Mouse (Mus musculus): ENCODE measurements around the gene Gfod1. TPM values are rescaled to one million over a fixed set of nuclear protein-coding genes. Genes with fewer than 3 reads are reported as not detected.

Gfod1 gene
- polyA plus RNA-seq, 1 experiment = 47.5 TPM

GRCm38 (mm10) chr13:43336425-43337221 lies 32.7 kb upstream of the Gfod1 start:
- Histone ChIP-seq H3K4me3 (replicated peaks; ENCODE audit: insufficient read depth, low read depth, low read length) (no peak overlapping the region), H3K27me3 (ENCODE audit: control insufficient read depth, insufficient read depth, low read length) (no peaks in the 10 kb centered on the region), H3K27ac (ENCODE audit: insufficient read depth, low read length) (no peak overlapping the region), H3K4me1 (ENCODE audit: control insufficient read depth, insufficient read depth, low read length) (no peaks in the 10 kb centered on the region)
- no peak for DNase-seq
- WGBS = 89% methylated on average over 12 of the region's 12 CpGs
- TF ChIP-seq CTCF (IDR thresholded peaks at IDR 0.05; ENCODE audit: borderline replicate concordance, insufficient read depth, low read depth, low read length) (no peak), POLR2A (IDR thresholded peaks at IDR 0.05; ENCODE audit: borderline replicate concordance, insufficient read depth, low read length) (no peak)

DNA sequence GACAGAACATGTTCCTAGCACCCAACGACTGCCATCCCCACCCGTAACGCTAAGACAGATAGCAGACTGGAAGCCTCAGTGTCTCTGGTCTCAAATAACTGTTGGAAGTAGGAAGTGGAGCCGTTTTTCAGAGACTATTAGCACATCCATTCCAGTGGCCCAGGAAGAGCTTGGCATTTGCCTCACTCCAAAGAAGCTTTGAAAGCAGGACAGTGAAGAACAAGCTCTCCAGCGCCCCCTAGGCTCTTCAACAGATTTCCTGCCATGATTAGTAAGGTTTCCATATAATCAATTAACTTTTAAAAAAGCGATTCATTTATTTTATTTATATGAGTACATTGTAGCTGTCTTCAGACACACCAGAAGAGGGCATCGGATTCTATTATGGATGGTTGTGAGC lies 28.6 kb upstream of the Gfod1 start:
- Histone ChIP-seq H3K4me1 (ENCODE audit: control insufficient read depth, insufficient read depth, low read length) (no peaks in the 10 kb centered on the region), H3K27ac (ENCODE audit: insufficient read depth, low read length) (no peak overlapping the region), H3K4me3 (replicated peaks; ENCODE audit: insufficient read depth, low read depth, low read length) (no peak overlapping the region), H3K27me3 (ENCODE audit: control insufficient read depth, insufficient read depth, low read length) (no peaks in the 10 kb centered on the region)
- DNase-seq = peak in 1 of 2 experiments; percentile 16
- TF ChIP-seq CTCF (IDR thresholded peaks at IDR 0.05; ENCODE audit: borderline replicate concordance, insufficient read depth, low read depth, low read length) = 0 out of 2 replicates have a peak, but pooled peaks have one; percentile 5
- TF ChIP-seq POLR2A (IDR thresholded peaks at IDR 0.05; ENCODE audit: borderline replicate concordance, insufficient read depth, low read length) = no peak
- 44% methylated on average over 7 of the region's 7 CpGs for WGBS

DNA sequence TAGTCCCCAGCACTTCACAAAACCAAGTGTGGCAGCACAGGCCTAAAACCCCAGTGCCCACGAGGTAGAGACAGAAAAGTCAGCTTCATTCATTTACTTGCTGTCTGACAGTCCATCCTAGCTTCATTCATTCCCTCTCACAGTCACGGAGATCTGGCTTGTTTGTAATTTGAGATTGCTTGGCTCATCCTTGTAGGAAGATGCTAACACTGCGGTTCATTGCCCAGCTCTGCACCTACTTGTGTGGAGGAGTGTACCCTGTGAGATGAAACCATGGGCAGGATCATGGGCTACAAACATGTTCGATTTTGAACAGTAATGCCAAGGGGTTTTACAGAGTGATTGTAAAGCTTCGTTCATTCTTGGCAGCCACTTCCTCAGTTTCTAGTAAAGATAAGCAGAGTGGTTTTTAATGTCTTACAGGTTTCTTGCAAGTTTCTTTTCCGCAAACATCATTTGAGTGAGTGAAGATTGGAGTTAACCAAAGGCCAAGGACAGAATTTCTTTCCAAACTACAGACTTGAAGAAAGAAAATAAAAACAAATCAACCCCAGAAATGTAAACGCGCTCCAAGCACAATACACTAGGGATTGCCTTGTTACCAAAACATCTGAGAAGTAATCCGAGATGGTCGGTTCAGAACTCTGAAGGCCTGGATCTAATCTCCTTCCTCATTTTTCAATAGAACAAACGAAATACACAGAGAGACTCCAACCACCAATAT lies 27.9 kb upstream of the Gfod1 start:
- no peak for DNase-seq
- Histone ChIP-seq H3K4me3 (replicated peaks; ENCODE audit: insufficient read depth, low read depth, low read length) (no peak overlapping the region), H3K27me3 (ENCODE audit: control insufficient read depth, insufficient read depth, low read length) (no peaks in the 10 kb centered on the region), H3K4me1 (ENCODE audit: control insufficient read depth, insufficient read depth, low read length) (no peaks in the 10 kb centered on the region), H3K27ac (ENCODE audit: insufficient read depth, low read length) (no peak overlapping the region)
- TF ChIP-seq CTCF (IDR thresholded peaks at IDR 0.05; ENCODE audit: borderline replicate concordance, insufficient read depth, low read depth, low read length) = no peak
- no peak for TF ChIP-seq POLR2A (IDR thresholded peaks at IDR 0.05; ENCODE audit: borderline replicate concordance, insufficient read depth, low read length)
- 78% methylated on average over 11 of the region's 11 CpGs for WGBS

DNA sequence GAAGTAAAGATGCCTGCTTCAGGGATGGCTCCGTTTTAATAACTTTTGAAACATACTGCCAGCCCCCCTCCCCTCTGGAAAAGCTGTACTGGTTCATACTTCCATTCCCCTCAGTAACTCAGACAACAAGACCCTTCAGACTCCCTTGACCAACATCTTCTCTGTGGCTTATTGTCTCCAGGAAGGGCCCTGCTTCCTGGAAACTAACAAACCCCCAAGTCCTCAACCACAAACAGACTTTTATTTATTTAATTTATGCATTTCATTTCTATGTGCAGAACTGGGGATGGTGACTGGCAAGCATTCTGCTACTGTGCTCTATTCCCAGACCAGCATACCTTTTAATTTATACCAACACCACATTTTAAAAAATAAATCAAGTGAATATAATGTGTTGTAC lies 21.5 kb upstream of the Gfod1 start:
- no peaks in the 10 kb centered on the region for H3K27me3 ChIP-seq (ENCODE audit: control insufficient read depth, insufficient read depth, low read length)
- no peak for TF ChIP-seq CTCF (IDR thresholded peaks at IDR 0.05; ENCODE audit: borderline replicate concordance, insufficient read depth, low read depth, low read length)
- no peak for TF ChIP-seq POLR2A (IDR thresholded peaks at IDR 0.05; ENCODE audit: borderline replicate concordance, insufficient read depth, low read length)
- H3K4me1 ChIP-seq (ENCODE audit: control insufficient read depth, insufficient read depth, low read length) = no peaks in the 10 kb centered on the region
- 68% methylated on average over 1 of the region's 1 CpGs for WGBS
- H3K4me3 ChIP-seq (replicated peaks; ENCODE audit: insufficient read depth, low read depth, low read length) = no peak overlapping the region
- no peak overlapping the region for H3K27ac ChIP-seq (ENCODE audit: insufficient read depth, low read length)
- no peak for DNase-seq

DNA sequence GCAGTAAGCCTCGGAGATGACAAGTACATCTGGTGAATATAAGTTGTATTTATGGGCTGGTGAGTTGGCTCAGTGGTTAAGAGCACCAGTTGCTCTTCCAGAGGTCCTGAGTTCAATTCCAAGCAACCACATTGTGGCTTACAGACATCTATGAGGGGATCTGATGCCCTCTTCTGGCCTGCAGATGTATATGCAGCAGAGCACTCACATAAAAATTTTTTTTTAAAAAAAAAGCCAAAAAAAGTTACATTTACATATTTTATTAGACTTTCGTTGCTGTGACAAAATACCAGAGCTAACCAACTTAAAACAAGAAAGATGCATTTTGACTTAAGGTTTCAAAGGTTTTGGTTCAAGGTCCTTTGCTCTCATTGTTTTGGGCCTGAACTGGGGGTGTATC lies 17.5 kb upstream of the Gfod1 start:
- no peaks in the 10 kb centered on the region for H3K27me3 ChIP-seq (ENCODE audit: control insufficient read depth, insufficient read depth, low read length)
- 80% methylated on average over 2 of the region's 2 CpGs for WGBS
- TF ChIP-seq POLR2A (IDR thresholded peaks at IDR 0.05; ENCODE audit: borderline replicate concordance, insufficient read depth, low read length) (no peak), CTCF (IDR thresholded peaks at IDR 0.05; ENCODE audit: borderline replicate concordance, insufficient read depth, low read depth, low read length) (no peak)
- DNase-seq = no peak
- H3K4me1 ChIP-seq (ENCODE audit: control insufficient read depth, insufficient read depth, low read length) = no peaks in the 10 kb centered on the region
- no peak overlapping the region for H3K4me3 ChIP-seq (replicated peaks; ENCODE audit: insufficient read depth, low read depth, low read length)
- H3K27ac ChIP-seq (ENCODE audit: insufficient read depth, low read length) = no peak overlapping the region

- 82% methylated on average over 3 of the region's 3 CpGs for WGBS
- no peaks in the 10 kb centered on the region for H3K27me3 ChIP-seq (ENCODE audit: control insufficient read depth, insufficient read depth, low read length)
- H3K4me3 ChIP-seq (replicated peaks; ENCODE audit: insufficient read depth, low read depth, low read length) = no peak overlapping the region
- TF ChIP-seq CTCF (IDR thresholded peaks at IDR 0.05; ENCODE audit: borderline replicate concordance, insufficient read depth, low read depth, low read length) (no peak), POLR2A (IDR thresholded peaks at IDR 0.05; ENCODE audit: borderline replicate concordance, insufficient read depth, low read length) (no peak)
- no peak overlapping the region for H3K27ac ChIP-seq (ENCODE audit: insufficient read depth, low read length)
- no peak for DNase-seq
- no peaks in the 10 kb centered on the region for H3K4me1 ChIP-seq (ENCODE audit: control insufficient read depth, insufficient read depth, low read length)
Observed at GRCm38 (mm10) chr13:43319396-43319795, 15.4 kb upstream of the Gfod1 start.

DNA sequence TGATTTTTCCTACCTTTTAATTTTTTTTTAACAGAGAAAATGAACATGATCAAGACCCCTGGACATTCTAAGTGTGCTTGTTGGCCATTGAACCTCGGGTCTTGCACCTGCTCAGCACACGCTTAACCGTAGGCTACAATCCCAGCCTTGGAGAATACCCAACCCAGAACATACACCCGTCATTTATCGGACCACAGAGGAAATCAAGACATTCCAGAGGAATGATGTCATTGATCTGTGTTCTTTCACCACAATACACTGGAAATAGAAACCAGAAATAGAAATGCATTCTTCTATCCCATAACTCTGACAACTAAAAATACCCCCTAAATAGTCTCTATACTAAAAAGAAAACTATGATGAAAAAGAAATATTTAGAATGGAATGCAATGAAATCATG lies 13.4 kb upstream of the Gfod1 start:
- TF ChIP-seq CTCF (IDR thresholded peaks at IDR 0.05; ENCODE audit: borderline replicate concordance, insufficient read depth, low read depth, low read length) = no peak
- no peak for TF ChIP-seq POLR2A (IDR thresholded peaks at IDR 0.05; ENCODE audit: borderline replicate concordance, insufficient read depth, low read length)
- H3K27ac ChIP-seq (ENCODE audit: insufficient read depth, low read length) = no peak overlapping the region
- DNase-seq = no peak
- H3K4me1 ChIP-seq (ENCODE audit: control insufficient read depth, insufficient read depth, low read length) = no peaks in the 10 kb centered on the region
- H3K27me3 ChIP-seq (ENCODE audit: control insufficient read depth, insufficient read depth, low read length) = no peaks in the 10 kb centered on the region
- WGBS = 77% methylated on average over 5 of the region's 5 CpGs
- no peak overlapping the region for H3K4me3 ChIP-seq (replicated peaks; ENCODE audit: insufficient read depth, low read depth, low read length)

Measured in cerebellum, adult 2 months (tissue).